Mouse (Mus musculus): Measurements from ENCODE around the gene Xbp1. TPM values are rescaled to one million over a fixed set of nuclear protein-coding genes. Genes with fewer than 3 reads are reported as not detected.

Xbp1 gene
- polyA plus RNA-seq, 1 experiment from 2014 or later, result 93.9 TPM

- 89% methylated on average over 12 of the region's 12 CpGs for WGBS
- DNase-seq (ENCODE audit: extremely low spot score, low spot score), result no peak
Observed at GRCm38 (mm10) chr11:5569474-5569873, 49.0 kb downstream of the Xbp1 start, which contains the start of gene Ankrd36. Ankrd36 (plus strand) TSS chr11:5569684.

GRCm38 (mm10) chr11:5571856-5572255, 51.4 kb downstream of the Xbp1 start:
- Histone ChIP-seq H3K4me3 (no peak overlapping the region), H3K4me1 (peaks cover 3% of the 10 kb centered on the region), H3K27ac (no peak overlapping the region), H3K27me3 (ENCODE audit: poor library complexity, severe bottlenecking) (no peaks in the 10 kb centered on the region), H3K36me3 (replicated peaks) (no peaks in the 10 kb centered on the region), H3K9me3 (no peaks in the 10 kb centered on the region)
- 94% methylated on average over 4 of the region's 4 CpGs for WGBS
- no peak for DNase-seq (ENCODE audit: extremely low spot score, low spot score)

More at GRCm38 (mm10) chr11:5569474-5569873, 49.0 kb downstream of the Xbp1 start, which contains the start of gene Ankrd36:
- Histone ChIP-seq H3K4me1 (no peaks in the 10 kb centered on the region), H3K9me3 (no peaks in the 10 kb centered on the region), H3K4me3 (no peak within 1 kb of the TSS), H3K27me3 (ENCODE audit: poor library complexity, severe bottlenecking) (no peaks in the 10 kb centered on the region), H3K27ac (no peak within 1 kb of the TSS), H3K36me3 (replicated peaks) (no peaks in the 10 kb centered on the region)

GRCm38 (mm10) chr11:5573821-5574220, 53.4 kb downstream of the Xbp1 start:
- Histone ChIP-seq H3K9me3 (no peaks in the 10 kb centered on the region), H3K4me3 (no peak overlapping the region), H3K27me3 (ENCODE audit: poor library complexity, severe bottlenecking) (peaks cover 8% of the 10 kb centered on the region; the same call in 1 of the 2 replicates), H3K36me3 (replicated peaks) (no peaks in the 10 kb centered on the region), H3K4me1 (peaks cover 23% of the 10 kb centered on the region), H3K27ac (no peak overlapping the region)
- DNase-seq (ENCODE audit: extremely low spot score, low spot score), result no peak
- 85% methylated on average over 2 of the region's 2 CpGs for WGBS

- no peak overlapping the region for H3K4me3 ChIP-seq
- no peak overlapping the region for H3K27ac ChIP-seq
- peaks cover 26% of the 10 kb centered on the region for H3K4me1 ChIP-seq
- H3K9me3 ChIP-seq, result no peaks in the 10 kb centered on the region
- 81% methylated on average over 6 of the region's 6 CpGs for WGBS
- H3K27me3 ChIP-seq (ENCODE audit: poor library complexity, severe bottlenecking), result peaks cover 8% of the 10 kb centered on the region; the same call in 1 of the 2 replicates
- H3K36me3 ChIP-seq (replicated peaks), result no peaks in the 10 kb centered on the region
- DNase-seq (ENCODE audit: extremely low spot score, low spot score), result no peak
Observed at GRCm38 (mm10) chr11:5575046-5575445, 54.6 kb downstream of the Xbp1 start.

Other genes with a start within 250 kb of the Xbp1 start
- gene Znrf3, start 75.8 kb upstream of the Xbp1 start, polyA plus RNA-seq (2016; fragmentation: Nextera tagmentation; extraction: Ambion mirVana), result 11.1 and 11.9 TPM in 2 replicates
- 21.5 and 27.2 TPM in 2 replicates for gene Ccdc117, start 21.5 kb downstream of the Xbp1 start, polyA plus RNA-seq (2016; fragmentation: Nextera tagmentation; extraction: Ambion mirVana)
- gene Ankrd36, start 49.0 kb downstream of the Xbp1 start, polyA plus RNA-seq (2016; fragmentation: Nextera tagmentation; extraction: Ambion mirVana), result not detected in 2 replicates
- 160 and 169 TPM in 2 replicates for gene Mrps24, start 195.0 kb downstream of the Xbp1 start, polyA plus RNA-seq (2016; fragmentation: Nextera tagmentation; extraction: Ambion mirVana)
- gene Urgcp, start 241.7 kb downstream of the Xbp1 start, polyA plus RNA-seq (2016; fragmentation: Nextera tagmentation; extraction: Ambion mirVana), result 19.3 and 20.3 TPM in 2 replicates